In genomic region chr16:33683206-33684161, GRCm38 (mm10) we compare ENCODE assay signal across 9 mouse cellular contexts. TPM values are rescaled to one million over a fixed set of nuclear protein-coding genes. Genes with fewer than 3 reads are reported as not detected.
DNase-seq lines count a peak whose midpoint lies in the region; ATAC-seq lines count a peak whose summit lies in the region.
"Had no signal": no experiment of that assay in that cellular context is flagged by ENCODE, and none has a peak within 500 bp of the region (broad histone marks: within the 10 kb centered on the region; RNA-seq: fewer than 3 reads in every experiment).

No protein-coding gene starts in this region.

- peaks cover 44% of the 10 kb centered on the region for H3K4me1 ChIP-seq in embryonic facial prominence, embryonic 15.5 days
- peaks cover 4% of the 10 kb centered on the region for H3K4me1 ChIP-seq in neural tube, embryonic 14.5 days (ENCODE audit: control insufficient read depth, insufficient read depth, low read length)

- intact Hi-C loops in gastrocnemius, postnatal 14 days (cut with DNase I; ENCODE audit: low total_unique reads), result no loop called here

- no peak for ATAC-seq in embryonic facial prominence, embryonic 15.5 days (ENCODE audit: insufficient number of reproducible peaks, low FRiP score, low TSS enrichment, low read depth)
- ATAC-seq in inflammation-experienced regulatory T-cells, adult 6 months, result peak; percentile 11
- peak; percentile 40; the same call in 1 of the 2 replicates for ATAC-seq in neural tube, embryonic 14.5 days (ENCODE audit: low read depth)

- no peaks in the 10 kb centered on the region for H3K36me3 ChIP-seq in embryonic facial prominence, embryonic 15.5 days
- no peaks in the 10 kb centered on the region for H3K36me3 ChIP-seq in neural tube, embryonic 14.5 days (ENCODE audit: control insufficient read depth, insufficient read depth, low read length)

- peak overlapping the region; percentile 81 for H3K4me3 ChIP-seq in embryonic facial prominence, embryonic 15.5 days (replicated peaks)
- peak overlapping the region; percentile 61 for H3K4me3 ChIP-seq in neural tube, embryonic 14.5 days (ENCODE audit: low read depth, low read length)

- peak overlapping the region; percentile 87 for H3K27ac ChIP-seq in embryonic facial prominence, embryonic 15.5 days (replicated peaks)
- no peak overlapping the region for H3K27ac ChIP-seq in neural tube, embryonic 14.5 days (ENCODE audit: low read depth, low read length)
- H3K27ac ChIP-seq: macrophage had no signal

- H3K9ac ChIP-seq in embryonic facial prominence, embryonic 15.5 days, result peak overlapping the region; percentile 87; the same call in 1 of the 2 replicates
- no peak overlapping the region for H3K9ac ChIP-seq in neural tube, embryonic 14.5 days (replicated peaks; ENCODE audit: low read depth, low read length)

- peak; percentile 50 for DNase-seq in gastrocnemius, postnatal 25 days
- no peak for DNase-seq in gastrocnemius, postnatal 14 days
- DNase-seq in CD4-positive, CD25-positive, alpha-beta regulatory T cell, adult 2 months (ENCODE audit: low read depth, low spot score), result peak; percentile 69
- DNase-seq in adrenal gland, adult 18-20 months (ENCODE audit: low spot score in 2 of 2), result no peak
- DNase-seq in kidney, adult 8-10 months, result no peak

- 62% methylated on average over 13 of the region's 13 CpGs for WGBS in embryonic facial prominence, embryonic 15.5 days
- 60% methylated on average over 13 of the region's 13 CpGs for WGBS in neural tube, embryonic 14.5 days

- no peaks in the 10 kb centered on the region for H3K27me3 ChIP-seq in embryonic facial prominence, embryonic 15.5 days
- no peaks in the 10 kb centered on the region for H3K27me3 ChIP-seq in neural tube, embryonic 14.5 days (ENCODE audit: control insufficient read depth, insufficient read depth, low read length)

- no peaks in the 10 kb centered on the region for H3K9me3 ChIP-seq in embryonic facial prominence, embryonic 15.5 days (replicated peaks)
- no peaks in the 10 kb centered on the region for H3K9me3 ChIP-seq in neural tube, embryonic 14.5 days (ENCODE audit: control insufficient read depth, low read length)

- peak overlapping the region; percentile 90 for H3K4me2 ChIP-seq in embryonic facial prominence, embryonic 15.5 days (replicated peaks)
- H3K4me2 ChIP-seq in neural tube, embryonic 14.5 days (ENCODE audit: low read depth, low read length), result peak overlapping the region; percentile 97

RNA-seq across cellular contexts. Expression of gene Heg1, which starts 0.7 kb away (rescaled TPM):
- 10 to 100 TPM; 46.0 to 47.0 TPM for total RNA-seq in gastrocnemius, postnatal 25 days (2021)
- total RNA-seq in gastrocnemius, postnatal 14 days (2021), result 10 to 100 TPM; 48.0 to 56.4 TPM
- 19.5 and 20.4 TPM in 2 replicates for polyA plus RNA-seq in embryonic facial prominence, embryonic 15.5 days (2015; fragmentation: Nextera tagmentation; extraction: Ambion mirVana)
- 10 to 100 TPM; 28.3 to 33.9 (median 29.1) TPM for polyA plus RNA-seq in inflammation-experienced regulatory T-cells, adult 6 months (2017; shearing (Covaris generic))
- polyA plus RNA-seq in neural tube, embryonic 14.5 days (2014; fragmentation: Nextera tagmentation; extraction: Ambion mirVana), result 4.6 and 9.7 TPM in 2 replicates
- total RNA-seq in adrenal gland, adult 18-20 months (2021), result 10 to 100 TPM; 41.2 to 56.9 TPM

Comparison
In these comparisons a context has a peak if more than half of its experiments do, and no peak if none do; other contexts are left out.
1. DNase-seq: peak in gastrocnemius, postnatal 25 days (single experiment) and CD4-positive, CD25-positive, alpha-beta regulatory T cell, adult 2 months (single experiment); none in gastrocnemius, postnatal 14 days (single experiment), adrenal gland, adult 18-20 months (0 of 2) and kidney, adult 8-10 months (0 of 2).